Mouse (Mus musculus) monocyte, adult 5-6 weeks (primary cell): Measurements from ENCODE around the gene Nol3. TPM values are rescaled to one million over a fixed set of nuclear protein-coding genes. Genes with fewer than 3 reads are reported as not detected.

Experiments used
- ATAC-seq: fragments of 153-309, 156-312 bp; replicated peaks from 2 replicates; pipeline ENCODE4 v1.8.0; 2017; ENCODE audit warnings: mild to moderate bottlenecking; ENCODE audit not compliant: low TSS enrichment, insufficient number of reproducible peaks, severe bottlenecking, poor library complexity, low FRiP score
- total RNA-seq: library from RNA; stranded (forward); fragments of 200-1000, 200-491, 200-594 nt; gene quantifications from 3 replicates; pipeline ENCODE4 v1.2.3, GENCODE M21; 2017

Gene Nol3
- total RNA-seq, 1 experiment from 2014 or later = not detected

- ATAC-seq = 0 out of 2 replicates have a peak, but pooled peaks have one; percentile 4
These were observed 49.7 kb downstream of the Nol3 start for GRCm38 (mm10) chr8:105325641-105326093.

- peak; percentile 96 for ATAC-seq
These were observed 50.3 kb downstream of the Nol3 start, which contains the start of the genes Lrrc29 and Tmem208 for GRCm38 (mm10) chr8:105326141-105326672. Gene Lrrc29 (minus strand): TSS chr8:105326278. Gene Tmem208 (plus strand): TSS chr8:105326354.

GRCm38 (mm10) chr8:105326968-105327367, 51.0 kb downstream of the Nol3 start:
- no peak for ATAC-seq

- no peak for ATAC-seq
These were observed 54.4 kb downstream of the Nol3 start for GRCm38 (mm10) chr8:105330325-105330724.

GRCm38 (mm10) chr8:105331469-105331868, 55.5 kb downstream of the Nol3 start:
- no peak for ATAC-seq

Other genes starting within 250 kb of the Nol3 start
- gene Ces3a, start 227.5 kb upstream of the Nol3 start, total RNA-seq = not detected in 3 replicates
- not detected in 3 replicates for gene Ces3b, start 192.4 kb upstream of the Nol3 start, total RNA-seq
- gene Ces4a, start 144.3 kb upstream of the Nol3 start, total RNA-seq = not detected in 3 replicates
- 167 to 180 TPM (median 174 TPM) in 3 replicates for gene Cbfb, start 105.5 kb upstream of the Nol3 start, total RNA-seq
- gene D230025D16Rik, start 51.0 kb upstream of the Nol3 start, total RNA-seq = 28.8 to 39.0 TPM (median 32.3 TPM) in 3 replicates
- 0.29 TPM in 1 of 3 replicates, not detected in the others for gene B3gnt9, start 21.0 kb upstream of the Nol3 start, total RNA-seq
- gene Tradd, start 11.5 kb upstream of the Nol3 start, total RNA-seq = 16.2 to 28.9 TPM (median 23.3 TPM) in 3 replicates
- 3.6 to 5.0 TPM in 2 of 3 replicates, not detected in the other for gene Fbxl8, start 11.5 kb upstream of the Nol3 start, total RNA-seq
- 0.96 to 2.5 TPM in 2 of 3 replicates, not detected in the other for gene Hsf4, start 6.3 kb upstream of the Nol3 start, total RNA-seq
- gene 4931428F04Rik, start 13.7 kb downstream of the Nol3 start, total RNA-seq = 0.64 to 1.3 TPM in 2 of 3 replicates, not detected in the other
- gene Exoc3l, start 20.0 kb downstream of the Nol3 start, total RNA-seq = 0.43 to 0.49 TPM in 2 of 3 replicates, not detected in the other
- 19.7 to 52.7 TPM (median 21.0 TPM) in 3 replicates for gene E2f4, start 21.5 kb downstream of the Nol3 start, total RNA-seq
- gene Elmo3, start 29.5 kb downstream of the Nol3 start, total RNA-seq = 0.21 to 2.5 TPM (median 1.3 TPM) in 3 replicates
- 1.3 to 2.8 TPM (median 1.7 TPM) in 3 replicates for gene Lrrc29, start 50.1 kb downstream of the Nol3 start, total RNA-seq
- 36.6 to 48.0 TPM (median 42.8 TPM) in 3 replicates for gene Tmem208, start 50.2 kb downstream of the Nol3 start, total RNA-seq
- 6.5 to 14.7 TPM (median 8.4 TPM) in 3 replicates for gene Fhod1, start 71.8 kb downstream of the Nol3 start, total RNA-seq
- gene Slc9a5, start 72.7 kb downstream of the Nol3 start, total RNA-seq = 0.10 TPM in 1 of 3 replicates, not detected in the others
- gene Plekhg4, start 97.1 kb downstream of the Nol3 start, total RNA-seq = 0.49 TPM in 1 of 3 replicates, not detected in the others
- gene Kctd19, start 137.4 kb downstream of the Nol3 start, total RNA-seq = 0.32 TPM in 1 of 3 replicates, not detected in the others
- gene Lrrc36, start 137.4 kb downstream of the Nol3 start, total RNA-seq = not detected in 3 replicates
- 164 to 258 TPM (median 248 TPM) in 3 replicates for gene Tppp3, start 195.4 kb downstream of the Nol3 start, total RNA-seq
- gene Zdhhc1, start 220.8 kb downstream of the Nol3 start, total RNA-seq = 0.43 to 0.49 TPM (median 0.48 TPM) in 3 replicates
- gene Hsd11b2, start 242.6 kb downstream of the Nol3 start, total RNA-seq = not detected in 3 replicates